Mouse (Mus musculus): ENCODE data around the gene Slc22a6. TPM values are rescaled to one million over a fixed set of nuclear protein-coding genes. Genes with fewer than 3 reads are reported as not detected.

Slc22a6 gene
- total and polyA plus RNA-seq, 3 experiments: not detected

DNA sequence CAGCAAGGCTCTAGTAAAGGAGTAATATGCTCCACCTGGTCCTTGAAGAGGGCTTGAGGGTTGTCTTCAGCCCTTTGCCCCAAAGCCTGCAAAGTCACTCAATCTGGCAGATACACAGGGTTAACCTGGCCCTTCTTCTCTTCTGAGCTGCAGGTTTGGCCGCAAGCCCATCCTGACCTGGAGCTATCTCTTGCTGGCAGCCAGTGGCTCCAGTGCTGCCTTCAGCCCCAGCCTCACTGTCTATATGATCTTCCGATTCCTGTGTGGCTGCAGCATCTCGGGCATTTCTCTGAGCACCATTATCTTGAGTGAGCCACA is 12.6 kb upstream of the Slc22a6 start:
- H3K36me3 ChIP-seq (ENCODE audit: control insufficient read depth in 1 of 2, insufficient read depth in 2 of 2, low read length in 2 of 2): peaks cover 0 to 8% of the 10 kb centered on the region in 2 experiments; a peak in 2 of 4 replicates
- no peak overlapping the region for H3K27ac ChIP-seq (ENCODE audit: control insufficient read depth, low read depth, low read length)
- H3K27me3 ChIP-seq (ENCODE audit: control insufficient read depth in 1 of 2, insufficient read depth in 2 of 2, low read length in 2 of 2): peaks cover 2% of the 10 kb centered on the region in 2 experiments; a peak in 3 of 4 replicates
- peaks cover 7 to 8% of the 10 kb centered on the region in 2 experiments; a peak in 3 of 4 replicates for H3K4me1 ChIP-seq (ENCODE audit: control insufficient read depth in 1 of 2, insufficient read depth in 2 of 2, low read length in 2 of 2)
- DNase-seq (ENCODE audit: low read depth, low spot score): peak; percentile 67
- H3K79me2 ChIP-seq (ENCODE audit: control insufficient read depth, insufficient read depth, low read length, poor library complexity): no peaks in the 10 kb centered on the region
- H3K9ac ChIP-seq (ENCODE audit: control insufficient read depth, low read depth, low read length, poor library complexity, severe bottlenecking): no peak overlapping the region
- TF ChIP-seq CTCF (IDR thresholded peaks at IDR 0.05 in 2 of 3, conservative IDR thresholded peaks at IDR 0.05 in 1 of 3; ENCODE audit: control insufficient read depth in 1 of 3, insufficient read depth in 1 of 3, low read depth in 2 of 3, low read length in 3 of 3, poor library complexity in 1 of 3, severe bottlenecking in 1 of 3) (no peak), EP300 (IDR thresholded peaks at IDR 0.05; ENCODE audit: low read depth in 1 of 2, low read length in 2 of 2) (peak in 1 of 2 experiments; percentile 52; a peak in 2 of 4 replicates), TCF12 (IDR thresholded peaks at IDR 0.05; ENCODE audit: low read depth, low read length) (peak; percentile 63), TAL1 (IDR thresholded peaks at IDR 0.05; ENCODE audit: low read length) (peak; percentile 39), MEF2A (IDR thresholded peaks at IDR 0.05; ENCODE audit: extremely low read depth, insufficient replicate concordance, low read depth, low read length, poor library complexity, severe bottlenecking) (no peak), ETS1 (IDR thresholded peaks at IDR 0.05; ENCODE audit: low read depth, low read length) (no peak)
- no peak overlapping the region for H3K4me3 ChIP-seq (ENCODE audit: control insufficient read depth in 1 of 2, insufficient read depth in 1 of 2, low read depth in 2 of 2, low read length in 2 of 2)
- H3K9me3 ChIP-seq (replicated peaks; ENCODE audit: insufficient read depth, low read length): no peaks in the 10 kb centered on the region

DNA sequence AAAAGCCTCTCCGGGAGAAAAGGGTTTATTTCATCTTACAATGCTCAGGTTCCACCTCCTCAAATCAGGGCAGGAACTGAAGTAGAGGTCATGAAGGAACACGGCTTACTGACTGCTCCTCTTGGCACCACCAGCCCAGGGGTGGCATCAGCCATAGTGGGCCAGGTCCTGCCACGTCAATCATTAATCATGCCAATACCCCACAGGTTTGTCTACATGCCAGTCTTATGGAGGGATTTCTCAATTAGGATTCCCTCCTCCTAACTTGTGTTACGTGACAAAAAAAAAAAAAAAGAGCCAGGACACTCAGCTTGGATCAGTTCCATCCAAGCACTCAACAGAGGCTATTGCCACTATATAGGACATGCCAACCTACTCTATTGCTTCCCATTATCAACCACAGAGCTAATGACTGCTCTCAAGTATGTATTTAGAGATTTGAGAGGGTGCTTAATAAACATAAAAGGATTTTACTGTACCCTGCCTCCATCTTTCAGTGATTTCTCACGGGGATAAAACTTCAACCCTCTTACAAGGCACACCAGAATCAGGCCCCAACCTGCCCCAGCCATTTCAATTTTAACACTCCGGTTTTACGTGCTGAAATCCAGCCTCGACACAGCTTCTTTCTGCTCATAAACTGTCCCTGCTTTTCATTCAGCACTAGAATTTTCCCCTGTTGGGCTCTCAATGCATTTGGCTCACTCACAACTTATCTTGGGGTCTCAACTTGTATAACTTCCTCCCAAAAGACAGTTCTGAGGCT is 6.3 kb upstream of the Slc22a6 start:
- Histone ChIP-seq H3K27me3 (ENCODE audit: control insufficient read depth in 1 of 2, insufficient read depth in 2 of 2, low read length in 2 of 2) (peaks cover 17 to 23% of the 10 kb centered on the region in 2 experiments), H3K36me3 (ENCODE audit: control insufficient read depth in 1 of 2, insufficient read depth in 2 of 2, low read length in 2 of 2) (no peaks in the 10 kb centered on the region)
- TF ChIP-seq ZMIZ1 (IDR thresholded peaks at IDR 0.05; ENCODE audit: low read depth, low read length) (no peak), POLR2AphosphoS5 (IDR thresholded peaks at IDR 0.05; ENCODE audit: borderline replicate concordance, low read depth, low read length) (no peak), ELF1 (IDR thresholded peaks at IDR 0.05; ENCODE audit: low read depth, low read length) (no peak), E2F4 (IDR thresholded peaks at IDR 0.05; ENCODE audit: borderline replicate concordance, low read depth, low read length) (no peak), POLR2A (IDR thresholded peaks at IDR 0.05; ENCODE audit: control insufficient read depth in 1 of 2, insufficient read depth in 1 of 2, low read depth in 1 of 2, low read length in 2 of 2, poor library complexity in 1 of 2) (no peak), USF2 (IDR thresholded peaks at IDR 0.05; ENCODE audit: borderline replicate concordance in 1 of 2, insufficient read depth in 1 of 2, low read depth in 1 of 2, low read length in 2 of 2) (no peak), MAX (IDR thresholded peaks at IDR 0.05; ENCODE audit: low read length) (no peak), SMC3 (IDR thresholded peaks at IDR 0.05; ENCODE audit: low read depth, low read length) (no peak), TBP (IDR thresholded peaks at IDR 0.05; ENCODE audit: low read depth, low read length) (no peak), MAZ (IDR thresholded peaks at IDR 0.05; ENCODE audit: low read depth, low read length) (no peak), HCFC1 (IDR thresholded peaks at IDR 0.05; ENCODE audit: low read depth, low read length) (no peak), MEF2A (IDR thresholded peaks at IDR 0.05; ENCODE audit: extremely low read depth, insufficient replicate concordance, low read depth, low read length, poor library complexity, severe bottlenecking) (no peak), GATA1 (IDR thresholded peaks at IDR 0.05; ENCODE audit: low read depth, low read length) (no peak), EP300 (IDR thresholded peaks at IDR 0.05; ENCODE audit: low read depth in 1 of 2, low read length in 2 of 2) (no peak)

More for the DNA sequence above, 6.3 kb upstream of the Slc22a6 start:
- no peak overlapping the region for H3K27ac ChIP-seq (ENCODE audit: control insufficient read depth, low read depth, low read length)
- no peaks in the 10 kb centered on the region for H3K4me1 ChIP-seq (ENCODE audit: control insufficient read depth in 1 of 2, insufficient read depth in 2 of 2, low read length in 2 of 2)
- no peaks in the 10 kb centered on the region for H3K79me2 ChIP-seq (ENCODE audit: control insufficient read depth, insufficient read depth, low read length, poor library complexity)
- DNase-seq (ENCODE audit: low read depth, low spot score): no peak
- H3K9ac ChIP-seq (ENCODE audit: control insufficient read depth, low read depth, low read length, poor library complexity, severe bottlenecking): no peak overlapping the region
- no peak overlapping the region for H3K4me3 ChIP-seq (ENCODE audit: control insufficient read depth in 1 of 2, insufficient read depth in 1 of 2, low read depth in 2 of 2, low read length in 2 of 2)
- no peaks in the 10 kb centered on the region for H3K9me3 ChIP-seq (replicated peaks; ENCODE audit: insufficient read depth, low read length)
